Mouse (Mus musculus): ENCODE data around the gene Brd3. TPM values are rescaled to one million over a fixed set of nuclear protein-coding genes. Genes with fewer than 3 reads are reported as not detected.

Gene Brd3
- total and polyA plus RNA-seq, 2 experiments from 2014 or later, result 58.5 to 135 TPM

GRCm38 (mm10) chr2:27505539-27505938 is 1.9 kb downstream of the Brd3 start:
- no peaks in the 10 kb centered on the region for H3K9me3 ChIP-seq (ENCODE audit: low read length)
- no peak overlapping the region for H3K4me3 ChIP-seq (ENCODE audit: low read depth, low read length)
- no peaks in the 10 kb centered on the region for H3K36me3 ChIP-seq (ENCODE audit: insufficient read depth)
- H3K9ac ChIP-seq, result no peak overlapping the region
- DNase-seq, result no peak
- ATAC-seq, result no peak
- H3K27ac ChIP-seq (ENCODE audit: low read depth, low read length), result no peak overlapping the region
- TF ChIP-seq CTCF (IDR thresholded peaks at IDR 0.05; ENCODE audit: low read depth), result no peak
- H3K4me1 ChIP-seq (ENCODE audit: insufficient read depth), result no peaks in the 10 kb centered on the region
- 13% methylated on average over 6 of the region's 6 CpGs for WGBS
- H3K27me3 ChIP-seq (ENCODE audit: insufficient read depth, low read length), result no peaks in the 10 kb centered on the region
- no peak overlapping the region for H3K4me2 ChIP-seq (ENCODE audit: low read depth)

GRCm38 (mm10) chr2:27504113-27504885 is 3.2 kb downstream of the Brd3 start:
- ATAC-seq, result no peak

GRCm38 (mm10) chr2:27496391-27497028 is 11.0 kb downstream of the Brd3 start:
- Histone ChIP-seq H3K27ac (ENCODE audit: low read depth, low read length) (no peak overlapping the region), H3K4me2 (ENCODE audit: low read depth) (peak overlapping the region; percentile 51), H3K27me3 (ENCODE audit: insufficient read depth, low read length) (no peaks in the 10 kb centered on the region), H3K9me3 (ENCODE audit: low read length) (no peaks in the 10 kb centered on the region), H3K4me3 (ENCODE audit: low read depth, low read length) (peak overlapping the region; percentile 29), H3K9ac (no peak overlapping the region), H3K36me3 (ENCODE audit: insufficient read depth) (no peaks in the 10 kb centered on the region), H3K4me1 (ENCODE audit: insufficient read depth) (peaks cover 8% of the 10 kb centered on the region)
- ATAC-seq, result no peak
- no peak for TF ChIP-seq CTCF (IDR thresholded peaks at IDR 0.05; ENCODE audit: low read depth)
- DNase-seq, result peak; percentile 26
- WGBS, result 21% methylated on average over 23 of the region's 23 CpGs

More at GRCm38 (mm10) chr2:27504113-27504885, 3.2 kb downstream of the Brd3 start:
- no peak overlapping the region for H3K27ac ChIP-seq (ENCODE audit: low read depth, low read length)
- H3K4me1 ChIP-seq (ENCODE audit: insufficient read depth), result no peaks in the 10 kb centered on the region
- no peaks in the 10 kb centered on the region for H3K27me3 ChIP-seq (ENCODE audit: insufficient read depth, low read length)
- no peak overlapping the region for H3K4me3 ChIP-seq (ENCODE audit: low read depth, low read length)
- H3K4me2 ChIP-seq (ENCODE audit: low read depth), result no peak overlapping the region
- DNase-seq, result no peak
- no peak overlapping the region for H3K9ac ChIP-seq
- no peak for TF ChIP-seq CTCF (IDR thresholded peaks at IDR 0.05; ENCODE audit: low read depth)
- H3K9me3 ChIP-seq (ENCODE audit: low read length), result no peaks in the 10 kb centered on the region
- 63% methylated on average over 7 of the region's 7 CpGs for WGBS
- no peaks in the 10 kb centered on the region for H3K36me3 ChIP-seq (ENCODE audit: insufficient read depth)

- Histone ChIP-seq H3K36me3 (ENCODE audit: insufficient read depth) (no peaks in the 10 kb centered on the region), H3K4me2 (ENCODE audit: low read depth) (no peak overlapping the region), H3K9me3 (ENCODE audit: low read length) (no peaks in the 10 kb centered on the region), H3K4me1 (ENCODE audit: insufficient read depth) (peaks cover 8% of the 10 kb centered on the region), H3K9ac (no peak overlapping the region), H3K27ac (ENCODE audit: low read depth, low read length) (no peak overlapping the region), H3K4me3 (ENCODE audit: low read depth, low read length) (no peak overlapping the region), H3K27me3 (ENCODE audit: insufficient read depth, low read length) (no peaks in the 10 kb centered on the region)
- ATAC-seq, result no peak
- 97% methylated on average over 3 of the region's 3 CpGs for WGBS
- TF ChIP-seq CTCF (IDR thresholded peaks at IDR 0.05; ENCODE audit: low read depth), result no peak
- no peak for DNase-seq
Measured at GRCm38 (mm10) chr2:27493971-27494370, 13.5 kb downstream of the Brd3 start.

- ATAC-seq, result no peak
- 83% methylated on average over 2 of the region's 2 CpGs for WGBS
- no peaks in the 10 kb centered on the region for H3K36me3 ChIP-seq (ENCODE audit: insufficient read depth)
- H3K4me2 ChIP-seq (ENCODE audit: low read depth), result no peak overlapping the region
- no peaks in the 10 kb centered on the region for H3K9me3 ChIP-seq (ENCODE audit: low read length)
- no peak overlapping the region for H3K27ac ChIP-seq (ENCODE audit: low read depth, low read length)
- DNase-seq, result no peak
- no peak overlapping the region for H3K4me3 ChIP-seq (ENCODE audit: low read depth, low read length)
- H3K9ac ChIP-seq, result no peak overlapping the region
- H3K4me1 ChIP-seq (ENCODE audit: insufficient read depth), result no peaks in the 10 kb centered on the region
- TF ChIP-seq CTCF (IDR thresholded peaks at IDR 0.05; ENCODE audit: low read depth), result no peak
- H3K27me3 ChIP-seq (ENCODE audit: insufficient read depth, low read length), result no peaks in the 10 kb centered on the region
Measured at GRCm38 (mm10) chr2:27490939-27491338, 16.5 kb downstream of the Brd3 start.

GRCm38 (mm10) chr2:27488362-27488761 is 19.1 kb downstream of the Brd3 start:
- H3K4me1 ChIP-seq (ENCODE audit: insufficient read depth), result no peaks in the 10 kb centered on the region
- no peaks in the 10 kb centered on the region for H3K36me3 ChIP-seq (ENCODE audit: insufficient read depth)
- no peak for DNase-seq
- no peak overlapping the region for H3K4me2 ChIP-seq (ENCODE audit: low read depth)
- H3K27me3 ChIP-seq (ENCODE audit: insufficient read depth, low read length), result no peaks in the 10 kb centered on the region
- TF ChIP-seq CTCF (IDR thresholded peaks at IDR 0.05; ENCODE audit: low read depth), result no peak
- no peak overlapping the region for H3K27ac ChIP-seq (ENCODE audit: low read depth, low read length)
- H3K9me3 ChIP-seq (ENCODE audit: low read length), result no peaks in the 10 kb centered on the region
- no peak for ATAC-seq
- WGBS, result 97% methylated on average over 1 of the region's 1 CpGs
- no peak overlapping the region for H3K9ac ChIP-seq
- no peak overlapping the region for H3K4me3 ChIP-seq (ENCODE audit: low read depth, low read length)

GRCm38 (mm10) chr2:27487336-27488049 is 20.0 kb downstream of the Brd3 start:
- Histone ChIP-seq H3K9me3 (ENCODE audit: low read length) (no peaks in the 10 kb centered on the region), H3K36me3 (ENCODE audit: insufficient read depth) (no peaks in the 10 kb centered on the region), H3K4me3 (ENCODE audit: low read depth, low read length) (no peak overlapping the region), H3K4me1 (ENCODE audit: insufficient read depth) (no peaks in the 10 kb centered on the region), H3K27ac (ENCODE audit: low read depth, low read length) (no peak overlapping the region), H3K9ac (no peak overlapping the region), H3K4me2 (ENCODE audit: low read depth) (no peak overlapping the region), H3K27me3 (ENCODE audit: insufficient read depth, low read length) (no peaks in the 10 kb centered on the region)
- no peak for DNase-seq
- 82% methylated on average over 3 of the region's 4 CpGs for WGBS
- TF ChIP-seq CTCF (IDR thresholded peaks at IDR 0.05; ENCODE audit: low read depth), result no peak
- no peak for ATAC-seq
